Mouse (Mus musculus): ENCODE results near the gene Bcl2l11. TPM values are rescaled to one million over a fixed set of nuclear protein-coding genes. Genes with fewer than 3 reads are reported as not detected.

Bcl2l11 gene
- total RNA-seq, 2 experiments from 2014 or later: 6.1 to 7.0 TPM

GRCm38 (mm10) chr2:128137480-128138276 lies 11.8 kb downstream of the Bcl2l11 start:
- DNase-seq (ENCODE audit: low spot score in 2 of 2): no peak

DNA sequence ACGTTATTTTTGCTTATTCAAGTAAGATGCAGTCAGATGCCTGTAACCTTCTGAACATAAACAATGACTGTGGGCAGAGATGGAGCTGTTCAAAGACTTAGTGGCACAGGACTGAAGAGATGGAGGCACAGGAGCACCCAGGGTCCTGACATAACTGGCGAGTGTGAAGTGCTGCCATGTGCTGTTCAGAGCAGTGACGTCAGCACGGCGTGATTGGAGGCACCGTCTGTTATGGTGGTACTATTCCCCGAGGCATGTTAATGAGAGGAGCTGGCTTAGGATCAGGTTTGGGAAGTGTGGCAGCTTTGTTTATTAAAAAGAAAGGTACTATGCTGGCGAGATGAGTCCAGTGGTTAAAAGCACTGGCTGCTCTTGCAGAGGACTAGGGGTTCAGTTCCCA lies 13.1 kb downstream of the Bcl2l11 start:
- no peak for DNase-seq (ENCODE audit: low spot score in 2 of 2)

GRCm38 (mm10) chr2:128139781-128140180 lies 13.9 kb downstream of the Bcl2l11 start:
- DNase-seq (ENCODE audit: low spot score in 2 of 2): peak in 1 of 2 experiments; percentile 15

DNA sequence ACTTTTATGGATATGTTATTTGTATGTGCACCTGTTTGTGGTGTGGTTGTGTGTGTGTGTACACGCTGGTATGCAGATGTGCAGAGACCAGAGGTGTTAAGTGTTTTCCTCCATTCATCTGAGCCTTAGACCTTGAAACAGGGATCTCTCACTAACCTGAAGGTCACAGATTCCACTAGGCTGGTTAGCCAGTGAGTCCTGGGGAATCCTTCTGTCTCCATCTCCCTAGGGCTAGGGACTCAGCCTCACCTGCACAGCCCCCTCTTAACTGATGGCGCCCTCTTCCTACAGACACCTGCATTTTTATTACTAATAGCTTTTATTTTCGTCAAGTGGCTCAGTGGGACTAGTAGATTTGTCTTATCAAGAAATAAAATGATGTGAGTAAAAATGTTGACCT lies 14.3 kb downstream of the Bcl2l11 start:
- no peak for DNase-seq (ENCODE audit: low spot score in 2 of 2)

- DNase-seq (ENCODE audit: low spot score in 2 of 2): no peak
Measured at GRCm38 (mm10) chr2:128143992-128144391, 18.2 kb downstream of the Bcl2l11 start.

GRCm38 (mm10) chr2:128145433-128145832 lies 19.6 kb downstream of the Bcl2l11 start:
- no peak for DNase-seq (ENCODE audit: low spot score in 2 of 2)

- DNase-seq (ENCODE audit: low spot score in 2 of 2): no peak
Measured at GRCm38 (mm10) chr2:128149596-128149995, 23.8 kb downstream of the Bcl2l11 start.

DNA sequence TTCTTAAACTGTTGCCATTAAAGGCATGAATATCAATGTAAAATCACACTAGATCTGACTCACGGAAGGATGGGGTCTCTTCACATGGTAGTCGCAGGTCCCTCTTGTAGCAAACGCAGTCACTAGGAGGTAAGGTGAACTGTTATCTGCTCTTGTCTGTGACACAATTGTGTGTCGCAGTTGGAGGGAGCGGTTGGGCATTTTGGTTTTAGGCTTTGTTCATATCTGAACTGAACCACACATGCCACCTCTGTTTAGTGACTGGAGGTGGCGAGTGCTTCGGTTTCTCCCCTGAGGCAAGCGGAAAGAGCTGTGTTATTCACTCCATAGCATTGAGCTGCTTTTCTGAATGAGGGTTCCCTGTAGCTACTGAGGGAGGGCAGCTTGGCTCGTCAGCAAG lies 26.4 kb downstream of the Bcl2l11 start:
- no peak for DNase-seq (ENCODE audit: low spot score in 2 of 2)

DNA sequence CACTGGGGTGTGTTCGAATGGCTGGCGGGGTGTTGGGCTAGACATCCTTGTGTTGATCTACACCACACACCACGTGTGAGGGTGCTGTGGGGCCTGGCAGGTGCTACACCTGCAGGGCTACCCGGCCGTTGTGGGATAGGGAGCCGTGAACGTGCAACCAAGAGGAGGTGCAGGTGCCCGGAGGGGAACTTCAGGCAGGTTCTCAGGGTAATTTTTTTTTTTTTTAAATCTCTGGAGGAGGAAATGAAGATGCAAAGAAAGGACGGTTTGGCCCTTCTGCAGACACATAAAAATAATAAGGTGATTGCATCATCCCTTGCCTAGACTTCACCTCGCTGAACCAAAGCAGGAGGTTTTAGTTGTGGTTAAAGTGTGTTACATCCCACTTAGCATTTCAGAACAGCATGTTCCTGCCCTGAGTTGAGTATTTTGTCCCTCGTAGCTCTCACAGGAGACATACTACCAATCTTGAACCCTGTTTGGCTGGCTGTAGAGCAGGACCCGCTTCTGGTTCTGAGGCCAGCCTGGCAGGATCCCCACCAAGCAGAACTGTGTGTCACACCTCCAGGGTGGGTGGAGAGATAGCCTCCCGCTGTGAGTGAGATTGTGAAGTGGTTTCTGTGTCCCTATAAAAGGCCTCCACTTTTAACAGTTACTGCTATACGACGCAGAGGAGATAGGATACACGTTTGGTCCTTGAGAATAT lies 27.2 kb downstream of the Bcl2l11 start:
- no peak for DNase-seq (ENCODE audit: low spot score in 2 of 2)

GRCm38 (mm10) chr2:128153551-128153910 lies 27.7 kb downstream of the Bcl2l11 start:
- no peak for DNase-seq (ENCODE audit: low spot score in 2 of 2)

DNA sequence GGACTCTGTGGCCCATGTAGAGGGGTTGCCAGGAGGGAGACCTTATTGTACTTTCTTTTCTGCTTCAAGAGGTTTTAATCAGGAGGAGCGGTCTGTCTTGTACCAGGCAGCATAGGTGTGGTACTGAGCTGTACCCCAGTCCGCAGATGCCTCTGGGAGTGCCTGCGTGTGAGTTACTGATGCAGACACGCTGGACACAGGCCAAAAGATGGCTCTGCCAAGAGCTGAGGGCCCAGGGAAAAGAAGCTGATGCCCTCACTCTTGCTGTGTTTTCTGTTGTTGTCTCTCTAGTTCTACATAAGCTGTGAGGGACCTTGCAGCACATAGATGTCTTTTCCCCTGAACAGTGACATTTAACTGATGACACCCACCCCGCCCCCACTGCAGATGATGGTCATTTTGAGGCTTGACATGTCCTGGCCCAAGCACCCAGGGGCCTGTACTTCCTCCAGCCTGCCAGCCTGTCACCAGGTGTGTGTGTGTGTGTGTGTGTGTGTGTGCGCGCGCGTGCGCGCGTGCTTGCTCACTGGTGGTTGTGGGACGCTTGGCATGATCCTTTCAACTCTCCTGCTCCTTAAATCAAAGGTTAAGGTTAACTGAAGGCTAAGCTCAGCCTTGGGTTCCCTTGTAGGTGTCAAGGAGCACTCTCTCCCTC lies 29.7 kb downstream of the Bcl2l11 start:
- DNase-seq (ENCODE audit: low spot score in 2 of 2): no peak

- no peak for DNase-seq (ENCODE audit: low spot score in 2 of 2)
Measured at GRCm38 (mm10) chr2:128156067-128156462, 30.2 kb downstream of the Bcl2l11 start.

DNA sequence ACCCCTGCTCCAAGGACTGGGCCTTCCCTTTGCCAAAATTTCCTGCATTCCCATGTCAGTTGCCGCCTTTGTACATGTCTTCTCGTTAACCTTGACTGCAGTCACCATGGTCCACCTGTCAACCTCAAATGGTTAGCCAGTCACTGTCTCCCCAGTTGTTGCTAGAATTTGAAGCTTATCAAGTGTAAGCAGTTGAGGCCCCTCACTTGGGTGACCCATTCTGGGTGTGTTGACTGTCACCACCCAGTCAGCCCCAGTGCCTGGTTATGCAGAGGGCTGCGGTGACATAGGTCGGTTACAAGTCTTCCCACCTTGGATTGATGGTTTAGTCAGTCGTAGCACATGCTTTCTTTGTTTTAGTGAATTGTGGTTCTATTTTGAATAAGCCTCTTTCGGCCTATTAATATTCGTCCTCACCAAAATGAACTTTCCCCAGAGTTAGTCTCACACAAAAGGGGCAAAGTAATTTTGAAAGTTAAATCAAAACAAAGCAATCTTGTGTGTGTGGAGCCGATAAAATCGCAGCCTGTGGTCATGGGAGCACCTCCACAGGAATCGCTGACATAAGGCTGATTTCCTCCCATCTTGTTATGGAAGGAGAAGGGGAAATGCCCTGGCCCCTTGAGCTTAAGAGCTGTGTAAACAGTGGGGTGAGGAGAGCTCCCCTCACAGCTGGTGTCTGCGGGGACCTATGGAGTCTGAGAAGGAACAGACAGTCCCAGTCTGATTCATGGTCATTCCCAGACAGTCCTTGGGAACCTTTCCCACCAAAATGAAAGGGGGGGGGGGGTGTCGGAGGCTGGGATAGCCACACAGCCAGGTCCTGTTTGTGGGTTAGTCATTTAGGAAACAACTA lies 30.9 kb downstream of the Bcl2l11 start:
- DNase-seq (ENCODE audit: low spot score in 2 of 2): no peak

DNA sequence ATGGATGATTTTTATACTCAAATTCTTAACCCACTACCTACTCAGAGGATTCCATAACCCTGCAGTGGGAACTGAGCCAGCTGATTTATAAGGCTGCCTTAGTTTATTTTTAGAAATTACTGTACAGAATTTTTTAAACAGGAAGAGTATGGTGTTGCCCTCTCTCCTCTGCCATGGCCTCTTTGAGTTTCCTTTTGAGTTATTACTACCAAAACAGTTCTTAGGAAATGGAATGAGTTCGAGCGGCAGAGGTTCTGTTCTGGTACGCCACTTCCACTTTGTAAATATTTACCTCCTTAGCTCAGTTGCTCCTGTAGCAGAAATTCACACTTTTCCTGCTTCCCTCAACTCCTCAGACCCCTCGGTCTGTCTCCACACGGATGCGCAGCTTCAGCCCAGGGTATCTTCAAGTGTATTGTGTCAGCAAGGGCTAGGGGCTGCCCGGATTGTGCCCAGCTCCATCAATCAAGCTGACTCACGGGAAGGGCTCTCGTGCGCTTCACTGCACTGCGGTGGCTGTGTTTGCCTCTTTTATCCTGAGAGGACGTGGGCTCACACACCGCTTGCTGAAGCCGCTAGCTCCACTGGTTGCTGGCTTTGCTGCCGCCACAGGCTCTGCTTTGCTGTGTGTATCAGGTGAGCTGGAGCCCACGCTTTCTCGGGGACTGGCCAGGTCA lies 33.0 kb downstream of the Bcl2l11 start:
- no peak for DNase-seq (ENCODE audit: low spot score in 2 of 2)

- DNase-seq (ENCODE audit: low spot score in 2 of 2): no peak
Measured at GRCm38 (mm10) chr2:128159619-128160125, 33.8 kb downstream of the Bcl2l11 start.

DNA sequence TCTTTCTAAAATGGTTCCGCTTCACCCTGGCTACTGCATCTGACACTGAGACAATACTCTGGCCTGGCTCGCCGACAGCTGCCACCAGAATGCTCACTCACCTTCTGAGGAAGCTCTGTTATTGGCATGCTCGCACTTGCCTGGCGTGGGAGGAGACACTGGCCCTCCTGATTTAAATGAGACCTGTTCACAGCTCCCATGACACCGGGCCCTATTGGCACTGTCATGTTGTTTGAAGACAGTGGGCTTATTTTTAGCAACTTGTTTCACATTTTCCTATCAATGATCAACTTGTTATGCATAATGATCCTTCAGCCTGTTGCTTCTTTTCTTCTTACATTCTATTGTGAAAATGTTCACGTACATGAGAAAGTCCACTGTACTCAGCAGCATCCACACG lies 37.3 kb downstream of the Bcl2l11 start:
- no peak for DNase-seq (ENCODE audit: low spot score in 2 of 2)

DNA sequence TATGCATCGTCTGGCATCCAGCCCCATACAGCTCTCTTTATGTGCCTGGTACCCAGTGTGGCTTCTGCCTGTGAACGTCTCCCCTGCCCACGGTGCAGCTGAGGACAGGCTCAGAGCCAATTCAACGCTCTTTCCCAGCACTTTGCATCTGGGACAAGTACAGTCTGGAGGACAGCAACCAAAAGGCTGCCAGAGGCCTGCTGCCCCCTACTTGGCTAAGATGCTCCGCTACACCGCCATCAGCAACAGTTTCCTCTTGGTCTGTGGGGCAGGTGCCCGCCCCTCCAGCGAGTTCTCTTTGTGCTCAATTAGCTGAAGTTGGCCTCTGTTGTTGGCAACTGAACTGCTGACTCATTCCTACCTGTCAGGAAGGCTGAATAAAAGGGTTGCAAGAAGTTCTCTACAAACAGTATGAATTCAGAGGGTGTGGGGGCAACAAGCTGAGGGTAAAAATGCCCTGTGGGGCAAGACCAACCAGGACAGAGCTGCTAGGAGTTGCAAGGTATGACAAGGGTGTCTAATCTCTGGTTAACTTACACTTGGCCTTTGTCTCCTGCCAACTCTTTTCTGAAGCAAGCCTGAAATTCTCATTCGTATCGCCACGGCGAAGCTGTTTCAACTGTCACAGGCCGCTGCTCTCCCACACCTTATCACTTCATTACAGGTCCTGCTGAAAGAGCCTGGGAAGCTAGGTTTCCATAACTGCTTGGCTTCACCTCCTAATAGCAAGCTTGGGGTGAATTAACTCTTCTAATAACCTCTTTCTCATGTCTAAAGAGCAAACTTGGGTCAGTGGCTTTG lies 41.0 kb downstream of the Bcl2l11 start:
- peak in 1 of 2 experiments; percentile 19 for DNase-seq (ENCODE audit: low spot score in 2 of 2)

DNA sequence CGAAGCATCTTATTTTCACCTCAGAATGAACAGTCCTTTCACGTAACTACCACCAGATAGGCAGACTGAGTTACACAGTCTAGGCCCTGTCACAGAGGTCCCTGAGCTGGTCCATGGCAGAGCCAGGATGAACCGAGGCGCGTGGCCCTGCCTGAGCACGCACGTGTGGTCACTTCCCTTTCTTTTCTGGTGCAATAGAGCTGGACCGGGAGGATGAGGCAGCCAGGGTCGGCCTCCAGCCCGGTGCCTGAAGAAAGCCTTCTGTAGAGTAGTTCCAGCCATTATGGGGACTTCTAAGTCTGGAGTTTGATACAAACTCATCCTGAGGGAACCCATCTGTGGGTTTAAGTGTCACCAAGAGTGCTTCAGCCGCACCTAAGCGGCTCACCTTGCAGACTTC lies 42.1 kb downstream of the Bcl2l11 start:
- no peak for DNase-seq (ENCODE audit: low spot score in 2 of 2)

GRCm38 (mm10) chr2:128169486-128169885 lies 43.6 kb downstream of the Bcl2l11 start:
- DNase-seq (ENCODE audit: low spot score in 2 of 2): no peak

DNA sequence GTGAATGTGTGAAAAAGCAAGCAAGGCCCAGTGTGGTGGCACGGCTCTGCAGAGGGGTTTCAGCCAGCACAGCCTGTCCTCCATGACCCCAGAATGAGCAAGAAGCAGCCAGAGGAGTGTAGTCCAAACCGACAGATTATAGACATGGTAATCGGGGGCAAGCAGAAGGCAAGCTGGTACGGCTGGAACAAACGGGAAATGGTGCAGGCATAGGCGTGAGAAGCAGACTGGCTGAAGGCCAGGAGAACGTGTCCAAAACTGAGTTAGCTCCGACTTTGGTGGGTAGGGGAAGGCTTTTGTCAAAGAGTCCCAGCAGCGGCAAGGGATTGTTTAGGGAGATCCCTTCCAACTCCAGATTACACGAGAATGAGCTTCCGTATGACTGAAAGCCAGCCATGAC lies 44.1 kb downstream of the Bcl2l11 start:
- DNase-seq (ENCODE audit: low spot score in 2 of 2): peak in 1 of 2 experiments; percentile 59
